Mouse (Mus musculus): ENCODE results near the gene Hcar1. TPM values are rescaled to one million over a fixed set of nuclear protein-coding genes. Genes with fewer than 3 reads are reported as not detected.

Gene Hcar1
- total RNA-seq (2021) = 10 to 100 TPM in 1 of 2 experiments, 1 to 10 TPM in 1; 8.1 to 17.5 TPM
- long read RNA-seq, experiment 1, partial matches to known transcripts = 0 of 3 reads
- long read RNA-seq, experiment 1, other reads (novel, unspliced or antisense) = 0 of 3 reads
- long read RNA-seq, experiment 2, partial matches to known transcripts = 0 of 4 reads
- long read RNA-seq, experiment 2, other reads (novel, unspliced or antisense) = 0 of 4 reads

DNA sequence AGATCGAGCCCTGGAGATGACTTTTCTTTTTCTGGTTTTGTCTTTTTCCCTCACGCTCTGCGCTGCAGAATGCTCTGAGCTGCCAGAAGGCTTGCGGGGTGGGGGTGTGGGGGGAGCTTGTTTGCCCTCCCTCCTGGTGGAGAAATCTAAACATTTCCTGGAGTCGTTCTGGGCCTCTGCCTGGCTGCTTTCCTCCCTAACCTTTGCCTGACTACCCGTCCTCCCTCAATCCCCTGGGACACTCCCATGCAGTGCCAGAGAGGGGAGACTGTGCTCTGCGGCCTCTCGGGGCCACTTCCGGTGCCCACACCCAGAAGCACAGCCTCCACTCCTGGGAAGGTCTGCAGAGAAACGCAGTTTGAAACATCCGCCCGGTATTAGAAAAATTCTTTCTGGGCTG, at the start of gene Hcar1:
Gene Hcar1, minus strand, starts transcription at position 93 of the 400 bp plus-strand sequence.
- peak; percentile 70 for DNase-seq

DNA sequence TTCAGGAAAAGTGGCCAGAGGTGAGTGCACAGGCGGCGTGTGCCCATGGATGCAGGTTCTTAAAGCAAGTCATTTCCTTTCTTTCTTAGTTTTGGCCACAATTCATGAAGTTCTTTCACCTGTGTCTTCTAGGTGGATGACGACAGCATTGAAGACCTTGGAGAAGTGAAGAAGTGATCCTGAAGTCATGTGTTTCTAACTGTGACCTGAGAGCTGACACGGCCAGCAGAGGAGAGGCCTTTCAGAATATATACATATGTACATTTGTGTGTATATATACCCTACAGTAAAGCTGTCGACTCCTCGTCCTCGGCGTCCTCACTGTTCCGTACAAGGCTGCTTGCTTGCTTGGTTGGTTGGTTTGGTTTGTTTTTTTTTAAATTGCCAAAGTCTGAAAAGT, 47.3 kb upstream of the Hcar1 start, which contains the start of gene Gm43518:
Gene Gm43518, plus strand, starts transcription at position 301 of the 400 bp plus-strand sequence.
- DNase-seq = no peak

DNA sequence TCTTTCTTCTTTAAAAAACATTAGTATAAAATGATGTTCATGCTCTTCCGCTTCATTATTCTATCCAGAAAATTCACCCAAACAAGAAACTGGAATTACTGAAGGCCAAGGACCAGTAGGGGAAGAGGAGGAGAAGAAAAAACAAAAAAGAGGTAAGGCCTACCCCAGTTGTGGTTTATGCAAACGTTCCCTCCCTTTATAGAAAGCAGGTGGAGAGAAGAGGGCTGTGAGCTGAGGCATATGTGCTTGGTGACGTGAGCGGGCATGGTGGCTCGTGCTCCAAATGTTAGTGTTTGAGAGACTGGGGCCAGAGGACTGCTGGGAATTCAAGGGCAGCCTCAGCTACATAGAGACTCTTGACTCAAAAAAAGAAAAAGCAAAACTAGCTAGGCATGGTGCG, 42.3 kb upstream of the Hcar1 start:
- DNase-seq = no peak

GRCm38 (mm10) chr5:123914852-123915251, 35.0 kb upstream of the Hcar1 start:
- DNase-seq = peak; percentile 49

DNA sequence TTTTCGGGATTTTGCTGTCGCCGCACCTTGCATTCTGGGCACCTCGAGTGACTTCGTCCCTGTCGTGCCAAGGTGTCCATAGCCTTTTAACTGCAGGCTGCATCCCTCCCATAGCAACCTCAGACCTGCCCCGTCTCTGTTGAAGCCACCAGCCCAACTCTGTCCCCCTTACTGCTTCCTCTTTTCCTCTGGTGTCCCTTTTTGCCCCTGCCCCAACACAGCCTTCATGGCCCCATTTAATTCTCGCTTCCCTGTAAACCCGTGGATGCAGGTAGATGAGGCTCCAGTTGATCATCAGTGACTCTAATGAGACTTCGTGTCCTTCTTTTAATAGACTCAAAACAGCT, 27.8 kb upstream of the Hcar1 start:
- DNase-seq = no peak

- DNase-seq = peak; percentile 100
Observed at GRCm38 (mm10) chr5:123906976-123907630, 27.3 kb upstream of the Hcar1 start, which contains the start of gene Denr. TSS of gene Denr (plus strand) at chr5:123907175.

GRCm38 (mm10) chr5:123906146-123906975, 26.5 kb upstream of the Hcar1 start:
- no peak for DNase-seq

DNA sequence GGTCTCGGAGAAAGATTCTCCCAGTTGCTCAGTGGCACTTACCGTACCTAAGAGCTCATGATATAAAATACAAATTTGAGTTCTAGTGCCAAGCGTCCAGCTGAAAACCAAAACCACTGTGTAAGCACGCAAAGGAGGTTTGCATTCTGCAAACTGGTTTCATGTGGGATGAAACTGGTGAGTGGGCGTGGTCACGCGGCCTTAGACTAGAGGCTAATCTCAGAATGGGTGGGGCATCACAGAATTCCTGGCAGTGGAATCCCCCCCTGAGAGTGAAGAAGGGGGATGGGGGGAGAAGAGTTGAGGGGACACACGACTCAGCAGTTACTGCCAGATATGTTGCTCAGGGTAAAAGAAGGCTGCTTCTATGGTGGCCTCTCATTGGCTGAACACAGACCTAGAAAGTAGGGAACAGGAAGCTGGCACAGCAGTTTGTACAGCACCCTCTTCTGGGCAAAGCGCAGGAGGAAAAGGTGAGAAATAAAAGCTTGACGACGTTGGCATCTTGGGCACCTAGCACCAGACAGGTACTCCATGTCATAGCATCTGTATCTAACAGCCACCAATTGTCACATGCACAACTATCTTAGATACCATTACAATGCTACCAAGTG, 24.3 kb upstream of the Hcar1 start:
- no peak for DNase-seq

DNA sequence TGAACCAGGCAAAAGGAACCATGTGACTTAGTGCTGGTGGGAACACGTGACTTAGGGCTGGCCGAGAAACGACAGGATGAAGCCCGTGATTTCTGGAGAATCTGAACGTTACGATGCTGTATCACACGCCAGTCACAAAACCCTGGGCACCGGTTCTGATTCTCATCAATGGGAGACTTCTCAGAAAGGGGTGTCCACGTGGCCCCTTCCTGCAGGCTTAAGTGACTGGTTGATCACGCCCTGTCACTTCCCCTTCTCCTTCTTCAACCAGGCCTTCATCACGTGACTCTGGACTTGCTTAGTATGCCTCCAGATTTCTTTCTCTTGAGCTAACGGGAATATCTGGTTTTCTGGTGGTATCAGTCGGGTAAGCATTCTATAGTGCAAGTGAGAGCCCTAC, 17.5 kb upstream of the Hcar1 start:
- no peak for DNase-seq

DNA sequence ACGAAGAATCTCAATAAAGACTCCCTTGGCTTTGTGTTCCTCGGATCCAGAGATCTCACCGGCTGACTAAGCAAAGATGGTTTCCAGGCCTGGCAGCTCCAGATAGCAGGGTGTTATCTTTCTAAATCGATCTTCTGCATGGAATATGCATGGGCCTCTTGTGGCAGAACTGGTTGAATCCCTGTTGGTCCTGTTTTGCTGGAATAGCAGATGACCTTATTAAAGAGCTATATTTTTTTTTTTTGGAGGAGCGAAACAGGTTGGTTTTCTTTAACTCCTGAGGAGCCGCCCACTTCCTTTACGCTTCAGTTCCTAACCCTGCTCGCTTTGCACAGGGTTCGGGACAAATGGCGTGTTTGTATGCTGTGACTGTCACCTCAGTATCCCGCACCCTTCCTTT, 16.6 kb upstream of the Hcar1 start:
- DNase-seq = no peak

DNA sequence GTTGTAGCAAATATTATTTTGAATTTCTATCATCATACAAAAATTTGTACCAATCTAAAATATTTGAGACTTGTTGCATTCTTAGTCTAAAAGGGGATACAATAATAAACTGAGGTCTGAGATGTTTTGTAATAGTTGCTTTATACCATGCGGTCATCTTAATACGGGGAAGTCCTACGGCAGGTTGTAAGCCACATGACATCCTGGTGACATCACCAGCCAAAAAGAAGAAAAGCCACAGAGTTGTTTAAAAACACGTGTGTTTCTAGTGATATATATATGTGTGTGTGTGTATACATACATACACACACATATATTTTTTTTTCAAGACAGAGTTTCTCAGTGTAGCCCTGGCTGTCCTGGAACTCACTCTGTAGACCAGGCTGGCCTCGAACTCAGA, 13.7 kb upstream of the Hcar1 start:
- DNase-seq = no peak

GRCm38 (mm10) chr5:123891669-123892068, 11.8 kb upstream of the Hcar1 start:
- peak; percentile 51 for DNase-seq

GRCm38 (mm10) chr5:123890987-123891386, 11.2 kb upstream of the Hcar1 start:
- DNase-seq = no peak

DNA sequence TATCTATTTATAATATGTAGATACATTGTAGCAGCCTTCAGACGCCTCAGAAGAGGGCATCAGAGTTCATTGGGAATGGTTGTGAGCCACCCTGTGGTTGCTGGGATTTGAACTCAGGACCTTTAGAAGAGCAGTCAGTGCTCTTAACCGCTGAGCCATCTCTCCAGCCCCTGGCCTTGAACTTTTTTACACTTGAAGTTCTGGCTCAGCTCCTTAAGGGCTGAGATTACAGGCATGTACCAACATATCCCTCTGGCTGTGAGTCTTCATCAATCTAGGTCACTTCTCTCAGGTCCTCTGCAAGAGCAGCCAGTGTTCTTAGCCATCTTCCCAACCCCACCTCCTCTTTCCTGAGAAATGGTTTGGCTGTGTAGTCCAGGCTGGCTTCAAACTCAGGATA, 10.5 kb upstream of the Hcar1 start:
- DNase-seq = no peak

DNA sequence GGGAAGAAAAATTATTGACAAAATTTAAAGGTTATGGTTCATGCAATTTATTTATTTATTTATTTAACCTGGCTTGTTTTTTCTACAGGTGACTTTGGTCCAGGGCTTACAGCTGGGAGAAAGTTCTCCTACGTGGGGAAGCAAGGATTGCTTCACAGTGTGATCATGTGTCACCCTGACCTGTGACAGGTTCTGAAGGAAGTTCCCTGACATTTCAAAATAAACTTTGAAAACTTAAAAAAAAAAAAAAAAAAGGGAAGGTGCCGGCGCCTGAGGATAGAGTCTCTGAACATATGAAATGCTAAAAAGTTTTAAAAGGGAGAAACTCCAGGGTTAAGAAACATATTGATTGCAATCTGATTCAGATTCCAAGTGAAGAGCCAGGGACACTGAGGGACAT, 6.5 kb upstream of the Hcar1 start:
- DNase-seq = no peak

- no peak for DNase-seq
Observed at GRCm38 (mm10) chr5:123884332-123884731, 4.5 kb upstream of the Hcar1 start.

DNA sequence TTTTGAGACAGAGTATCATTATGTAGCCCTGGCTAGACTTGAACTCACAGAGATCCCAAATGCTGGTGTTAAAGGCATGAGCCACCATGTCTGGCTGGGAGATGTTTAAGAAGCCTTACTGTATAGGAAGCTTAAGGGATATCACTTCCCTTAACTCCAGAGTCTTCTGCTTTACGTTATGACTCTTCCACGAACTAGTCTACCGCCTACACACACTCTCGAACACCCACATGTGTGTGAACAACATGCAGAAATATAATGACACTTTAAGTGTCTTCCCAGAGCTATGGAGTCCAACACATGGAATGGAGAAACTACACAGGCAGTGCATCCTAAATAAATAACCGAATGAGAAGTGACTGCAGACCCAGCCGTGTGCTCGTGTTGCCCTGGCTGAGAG, 4.1 kb upstream of the Hcar1 start:
- no peak for DNase-seq

DNA sequence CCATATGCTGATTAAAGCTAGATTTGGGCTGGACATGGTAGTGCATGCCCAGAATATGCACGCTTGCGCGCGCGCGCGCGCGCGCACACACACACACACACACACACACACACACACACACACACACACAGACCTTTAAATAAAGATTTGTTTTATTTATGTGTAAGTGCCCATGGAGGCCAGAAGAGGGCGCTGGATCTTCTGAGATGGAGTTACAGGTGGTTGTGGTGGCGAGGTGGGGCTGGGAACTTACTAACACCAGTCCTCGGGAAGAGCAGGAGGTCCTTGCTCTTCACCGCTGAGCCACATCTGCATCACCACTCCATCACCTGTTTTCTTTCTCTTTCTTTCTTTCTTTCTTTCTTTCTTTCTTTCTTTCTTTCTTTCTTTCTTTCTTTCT, 958 bp upstream of the Hcar1 start:
- DNase-seq = no peak

- no peak for DNase-seq
Observed at GRCm38 (mm10) chr5:123878056-123878455, 1.8 kb downstream of the Hcar1 start.

DNA sequence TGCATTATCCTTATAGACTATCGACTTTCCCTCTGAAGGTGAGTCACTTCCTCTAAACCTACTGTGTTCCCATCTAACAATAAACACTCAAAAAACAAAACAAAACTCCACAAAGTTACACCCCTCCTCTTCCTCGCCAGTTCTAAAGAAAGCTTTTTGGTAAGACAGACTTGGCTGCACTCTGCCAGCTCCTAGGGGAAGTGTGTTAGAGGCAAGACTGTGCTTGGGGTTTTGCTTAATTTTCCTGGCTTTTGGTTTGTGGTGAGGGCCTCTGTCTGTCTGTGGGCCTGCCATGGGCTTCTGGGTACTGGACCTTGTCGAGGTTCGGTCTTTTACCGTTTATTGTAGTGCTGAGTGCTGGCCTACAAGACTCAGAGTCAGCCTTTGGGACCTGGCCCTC, 5.6 kb downstream of the Hcar1 start:
- no peak for DNase-seq

- DNase-seq = no peak
Observed at GRCm38 (mm10) chr5:123869615-123870014, 10.2 kb downstream of the Hcar1 start.

DNA sequence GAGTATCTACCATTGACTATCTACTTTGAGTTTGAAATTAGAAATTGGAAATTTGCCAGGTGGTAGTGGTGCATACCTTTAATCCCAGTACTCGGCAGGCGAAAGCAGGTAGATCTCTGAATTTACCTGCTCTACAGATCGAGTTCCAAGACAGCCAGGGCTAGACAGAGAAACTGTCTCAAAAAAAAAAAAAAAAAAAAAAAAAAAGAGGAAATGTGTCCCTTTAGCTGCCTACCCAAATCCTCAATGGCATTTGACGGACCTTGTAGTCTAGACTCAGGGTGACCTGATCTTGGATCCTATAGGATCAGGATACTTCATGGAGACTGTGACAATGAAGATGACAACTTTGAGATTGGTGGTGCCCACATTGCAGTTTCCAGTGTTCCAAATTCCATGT, 13.4 kb downstream of the Hcar1 start:
- DNase-seq = no peak

DNA sequence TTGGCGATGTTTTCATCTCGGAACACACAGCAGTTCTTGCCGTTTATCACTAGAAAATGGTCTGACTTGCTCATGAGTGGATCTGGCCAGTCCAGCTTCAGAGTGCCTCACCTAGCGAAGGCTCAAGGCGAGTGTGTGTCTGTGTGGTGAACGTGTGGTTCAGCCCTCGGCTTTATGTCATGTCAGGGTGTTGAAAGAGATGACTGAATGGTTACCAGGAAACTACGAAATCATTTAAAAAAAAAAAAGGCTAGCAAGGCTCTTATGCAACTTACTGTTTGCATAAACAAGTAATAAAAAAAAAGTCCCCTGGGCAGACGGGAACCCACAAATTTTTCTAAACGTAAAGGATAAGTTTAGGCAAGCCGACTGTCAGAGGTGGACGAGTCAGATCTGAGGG, 14.5 kb downstream of the Hcar1 start, which contains the start of gene Hcar2:
Gene Hcar2, minus strand, starts transcription at position 135 of the 400 bp plus-strand sequence.
- peak; percentile 7 for DNase-seq

All from adrenal gland, postnatal 10 days (tissue).